Mouse (Mus musculus) c-Kit-positive CD71-positive TER-119-negative erythroid progenitor cells, embryonic 14.5 days (primary cell): ENCODE results near the gene Pi4k2b.

Experiments
- DNase-seq: peaks from one replicate; pipeline ENCODE4 v3.0.0-alpha.2; 2013; ENCODE audit warnings: low read depth

Gene Pi4k2b

DNA sequence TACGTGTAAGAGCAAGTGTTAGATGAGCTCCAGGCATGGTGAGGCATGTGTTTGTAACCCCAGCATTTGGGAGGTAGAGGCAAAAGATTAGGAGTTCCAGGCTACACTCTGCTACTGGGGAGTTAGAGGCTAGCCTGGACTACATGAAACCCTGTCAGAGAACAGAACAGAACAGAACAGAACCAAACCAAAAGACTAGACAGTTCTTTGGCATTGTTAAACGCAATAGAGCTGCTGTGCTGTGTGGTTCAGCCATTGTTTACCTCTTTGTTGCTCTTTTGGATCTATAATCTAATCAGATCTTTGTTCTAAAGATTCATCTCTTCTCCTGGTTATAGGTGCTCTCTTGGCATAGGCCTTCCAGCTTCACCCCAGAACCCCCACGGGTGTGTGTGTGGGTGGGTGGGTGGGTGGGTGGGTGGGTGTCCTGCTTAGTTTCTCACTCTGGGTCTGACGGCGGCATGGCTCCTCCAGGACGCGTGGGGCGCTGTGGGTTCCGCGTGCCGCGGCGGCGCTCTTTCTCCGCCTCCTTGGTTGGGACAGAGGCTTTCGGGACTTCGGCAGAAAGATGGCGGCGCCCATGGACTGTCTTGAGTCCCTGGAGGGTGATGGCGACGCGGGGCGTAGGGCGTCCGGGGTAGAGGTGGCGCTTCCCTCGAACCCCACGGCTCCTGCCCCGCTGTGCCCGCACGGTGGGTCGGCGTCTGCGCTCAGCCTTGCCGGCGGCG is 41.3 kb downstream of the Pi4k2b start:
- peak; percentile 70 for DNase-seq

- peak; percentile 13 for DNase-seq
Measured at GRCm38 (mm10) chr5:52783251-52783620, 41.9 kb downstream of the Pi4k2b start.

- DNase-seq, result no peak
Measured at GRCm38 (mm10) chr5:52783957-52784356, 42.6 kb downstream of the Pi4k2b start.

DNA sequence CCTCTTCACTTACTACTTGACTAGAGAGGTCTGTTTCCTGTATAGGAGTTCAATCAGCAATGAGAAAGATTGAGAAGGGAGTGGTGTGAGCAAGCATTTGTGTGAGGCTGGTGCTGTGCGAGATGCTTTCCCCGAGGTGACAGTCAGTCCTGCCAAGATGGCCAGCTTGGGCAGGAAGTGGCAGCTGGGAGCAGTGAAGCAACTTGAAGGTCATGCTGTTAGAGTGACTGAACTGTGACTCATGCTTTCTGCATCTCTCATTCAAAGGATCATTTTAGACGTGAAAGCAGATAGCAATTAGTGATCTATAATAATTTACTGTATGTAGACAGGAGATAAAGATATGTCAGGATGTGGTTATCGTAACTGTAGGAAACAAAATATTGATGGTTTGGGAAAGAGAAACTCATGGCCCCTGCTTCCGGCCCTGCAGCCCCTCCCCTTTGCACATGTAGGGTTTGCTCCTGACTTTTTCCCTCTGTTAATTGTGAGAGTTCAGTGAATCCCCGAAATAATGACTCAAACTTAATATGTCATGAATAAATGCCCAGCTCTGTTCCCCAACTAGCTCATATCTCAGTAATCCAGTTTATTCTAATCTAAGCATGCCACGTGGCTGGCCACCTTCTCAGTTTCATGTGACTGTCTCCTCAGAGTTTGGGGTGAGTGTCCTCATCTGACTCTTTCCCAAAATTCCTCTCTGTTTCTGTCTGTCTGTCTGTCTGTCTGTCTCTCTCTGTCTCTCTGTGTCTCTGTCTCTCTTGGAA is 45.4 kb downstream of the Pi4k2b start:
- peak; percentile 27 for DNase-seq

DNA sequence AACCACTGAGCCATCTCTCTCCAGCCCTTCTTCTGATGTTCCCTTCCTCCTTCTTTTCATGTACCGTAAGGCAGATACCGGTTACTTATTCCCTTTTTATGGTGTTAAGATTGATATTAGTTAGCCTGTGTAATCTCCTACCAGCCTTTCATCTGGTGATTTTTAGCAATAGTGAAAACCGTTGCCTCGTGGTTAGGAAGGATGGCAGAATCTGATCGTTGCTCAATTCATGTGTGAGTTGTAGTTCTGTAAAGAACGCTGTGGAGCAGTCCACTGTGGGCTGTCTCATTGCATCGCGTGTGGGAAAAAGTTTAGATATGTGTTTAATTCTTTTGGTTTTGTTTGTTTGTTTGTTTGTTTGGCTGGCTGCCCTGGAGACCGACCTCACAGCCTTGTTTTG is 51.9 kb downstream of the Pi4k2b start:
- DNase-seq, result no peak

DNA sequence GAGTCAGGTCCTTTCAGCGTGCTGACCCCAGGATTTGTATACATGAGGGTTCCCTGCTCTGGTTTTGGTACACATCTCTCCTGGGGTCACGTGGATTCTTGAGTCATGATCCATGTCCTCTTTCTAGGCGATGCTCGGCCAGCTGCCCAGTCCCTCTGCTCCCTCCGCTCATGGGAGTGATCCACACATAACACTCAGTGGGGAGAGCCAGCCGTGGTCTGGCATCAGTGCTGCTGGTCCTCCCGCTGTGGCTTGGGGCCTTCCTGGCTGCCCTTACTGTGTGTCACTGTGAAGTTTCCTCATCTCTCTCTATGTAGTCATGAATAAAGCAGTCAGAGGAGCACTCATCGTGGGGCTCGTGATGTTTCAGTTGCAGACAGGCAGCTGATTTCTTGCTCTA is 52.7 kb downstream of the Pi4k2b start:
- DNase-seq, result no peak

GRCm38 (mm10) chr5:52799274-52799985 is 58.1 kb downstream of the Pi4k2b start:
- DNase-seq, result no peak

- DNase-seq, result no peak
Measured at GRCm38 (mm10) chr5:52805801-52806200, 64.4 kb downstream of the Pi4k2b start.

DNA sequence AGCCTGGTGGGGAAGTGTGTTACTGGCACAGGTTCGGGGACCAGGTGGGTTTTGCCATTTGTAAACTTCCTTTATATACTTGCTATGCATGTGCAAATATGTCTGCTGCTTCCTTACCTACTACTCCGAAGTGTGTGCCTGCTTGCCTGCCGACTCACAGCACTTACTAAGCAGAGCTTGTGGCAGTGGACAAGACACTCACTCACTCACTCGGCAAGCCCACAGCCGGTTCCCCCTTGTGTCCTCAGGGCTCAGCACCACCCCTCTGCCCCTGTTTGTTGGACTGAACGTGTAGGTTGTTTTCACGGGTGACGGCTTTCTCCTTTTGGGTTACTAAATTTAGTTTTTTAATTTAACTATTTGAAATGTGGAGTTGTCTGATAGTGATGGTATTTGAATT is 65.0 kb downstream of the Pi4k2b start:
- DNase-seq, result no peak

DNA sequence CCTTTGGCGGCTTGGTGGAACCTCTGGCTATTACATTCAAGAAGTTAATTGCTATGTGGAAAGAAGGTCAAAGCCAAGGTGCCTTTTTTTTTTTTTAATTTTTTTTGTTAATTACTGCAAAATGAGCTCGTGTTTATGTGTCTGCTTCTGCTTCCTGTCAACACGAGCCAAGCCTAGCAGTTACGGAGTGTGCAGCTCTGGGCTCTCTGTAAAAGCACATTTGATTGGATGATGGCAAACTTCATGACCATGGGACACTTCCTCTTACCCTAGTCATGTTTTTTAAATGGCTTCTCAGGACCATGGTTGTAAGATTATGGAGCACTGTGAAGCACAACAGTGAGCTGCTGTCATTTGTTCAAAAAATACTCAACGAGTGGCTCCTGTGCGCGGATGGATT is 65.7 kb downstream of the Pi4k2b start:
- DNase-seq, result no peak

- DNase-seq, result no peak
Measured at GRCm38 (mm10) chr5:52810446-52810845, 69.1 kb downstream of the Pi4k2b start.

DNA sequence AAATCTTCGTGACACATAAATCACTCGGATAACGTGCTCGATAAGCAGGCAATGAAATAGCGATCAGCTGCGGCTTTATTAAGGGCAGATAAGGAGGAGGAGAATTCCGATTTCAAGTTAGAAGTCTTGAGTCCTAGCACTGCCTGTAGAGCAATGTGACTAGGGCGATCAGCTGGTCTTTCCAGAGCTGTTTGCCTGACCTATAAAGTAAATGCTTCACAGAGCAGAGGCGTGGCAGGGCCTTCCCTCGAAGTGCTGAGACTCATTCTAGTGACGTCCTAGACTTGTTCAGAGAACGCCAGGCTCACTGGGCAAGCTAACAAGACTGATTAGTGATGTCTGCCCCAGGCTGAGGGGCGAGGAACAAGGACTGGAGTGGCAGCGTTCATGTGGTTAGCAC is 69.7 kb downstream of the Pi4k2b start:
- DNase-seq, result no peak

DNA sequence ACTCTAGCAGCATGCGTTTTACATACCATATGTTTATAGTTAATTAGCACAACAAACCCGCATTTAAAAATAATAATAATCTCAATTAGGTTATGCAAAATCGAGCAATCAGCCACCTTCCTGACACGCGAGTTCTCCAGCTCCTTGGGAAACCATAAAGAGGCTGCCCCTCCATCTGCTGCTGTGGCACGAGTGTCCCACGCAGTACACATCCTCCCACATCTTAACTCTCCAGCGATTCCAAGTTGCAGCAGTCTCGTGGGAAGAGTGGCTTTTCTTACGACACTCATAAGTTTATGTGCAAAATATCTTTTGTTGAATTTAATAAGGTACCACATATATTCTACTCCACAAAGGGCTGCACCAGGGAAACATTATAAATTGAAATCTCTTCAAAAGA is 71.1 kb downstream of the Pi4k2b start:
- DNase-seq, result no peak

GRCm38 (mm10) chr5:52813312-52813711 is 71.9 kb downstream of the Pi4k2b start:
- DNase-seq, result no peak

GRCm38 (mm10) chr5:52818676-52819075 is 77.3 kb downstream of the Pi4k2b start:
- no peak for DNase-seq
